Mouse (Mus musculus) midbrain, embryonic 16.5 days (tissue): ENCODE measurements around the gene Hist1h4i. TPM values are rescaled to one million over a fixed set of nuclear protein-coding genes. Genes with fewer than 3 reads are reported as not detected.

Experiments used
- ATAC-seq: fragments of 200-750 bp; cut with Nextera tagmentation; 2 replicates; pipeline ENCODE4 v1.8.0; 2017; ENCODE audit warnings: moderate TSS enrichment
- H3K27ac ChIP-seq: fragments of 300-500 bp; sonication (generic); 2 replicates; pipeline ENCODE4 v1.5.1; 2014; ENCODE audit warnings: mild to moderate bottlenecking, low read length, mixed read lengths
- H3K27me3 ChIP-seq: fragments of 300-500 bp; sonication (generic); 2 replicates; pipeline ENCODE4 v1.6.1; 2014; ENCODE audit warnings: low read depth, low read length, mixed read lengths; ENCODE audit not compliant: control insufficient read depth, insufficient read depth
- H3K36me3 ChIP-seq: fragments of 300-500 bp; sonication (generic); 2 replicates; pipeline ENCODE4 v1.6.1; 2014; ENCODE audit warnings: mild to moderate bottlenecking, low read length, moderate library complexity, mixed read lengths; ENCODE audit not compliant: control insufficient read depth, insufficient read depth
- H3K4me1 ChIP-seq: fragments of 300-500 bp; sonication (generic); 2 replicates; pipeline ENCODE4 v1.6.1; 2014; ENCODE audit warnings: mild to moderate bottlenecking, low read length, mixed read lengths; ENCODE audit not compliant: control insufficient read depth, insufficient read depth
- H3K4me2 ChIP-seq: fragments of 300-500 bp; sonication (generic); 2 replicates; pipeline ENCODE4 v1.6.1; 2014; ENCODE audit warnings: mild to moderate bottlenecking, low read length, mixed read lengths
- H3K4me3 ChIP-seq: fragments of 300-500 bp; sonication (generic); 2 replicates; pipeline ENCODE4 v1.5.1; 2014; ENCODE audit warnings: low read depth, mild to moderate bottlenecking, low read length, moderate library complexity, mixed read lengths
- H3K9ac ChIP-seq: fragments of 300-500 bp; sonication (generic); 2 replicates; pipeline ENCODE4 v1.6.1; 2014; ENCODE audit warnings: low read depth, low read length, mixed read lengths
- H3K9me3 ChIP-seq: fragments of 300-500 bp; sonication (generic); replicated peaks from 2 replicates; pipeline ENCODE4 v1.6.1; 2014; ENCODE audit warnings: mild to moderate bottlenecking, low read length, mixed read lengths; ENCODE audit not compliant: control insufficient read depth, poor library complexity, severe bottlenecking
- WGBS: fragments of 180-500 bp; shearing (Covaris S2); extraction: QIAGEN DNeasy Blood & Tissue Kit; methylation state at CpG from one replicate; pipeline ENCODE4 v1.1.7; 2014; 5-methylcytosine and 5-hydroxymethylcytosine counted together
- polyA plus RNA-seq: library from polyadenylated mRNA; unstranded; fragments of >200 nt; fragmentation: Nextera tagmentation; extraction: Ambion mirVana; gene quantifications from 2 replicates; pipeline ENCODE4 v1.2.1, GENCODE M21; 2015

Gene Hist1h4i
- polyA plus RNA-seq, 1 experiment from 2014 or later: 4.0 TPM

GRCm38 (mm10) chr13:22005605-22006333, 35.4 kb downstream of the Hist1h4i start:
- H3K9ac ChIP-seq: no peak overlapping the region

GRCm38 (mm10) chr13:22001823-22002222, 39.3 kb downstream of the Hist1h4i start:
- no peak for ATAC-seq
- Histone ChIP-seq H3K27ac (no peak overlapping the region), H3K4me3 (no peak overlapping the region), H3K27me3 (peaks cover 89% of the 10 kb centered on the region), H3K9me3 (no peaks in the 10 kb centered on the region), H3K36me3 (no peaks in the 10 kb centered on the region), H3K4me1 (peaks cover 7% of the 10 kb centered on the region), H3K4me2 (no peak overlapping the region), H3K9ac (no peak overlapping the region)
- 33% methylated on average over 5 of the region's 5 CpGs for WGBS

More at GRCm38 (mm10) chr13:22005605-22006333, 35.4 kb downstream of the Hist1h4i start:
- ATAC-seq: peak; percentile 70
- Histone ChIP-seq H3K36me3 (no peaks in the 10 kb centered on the region), H3K4me3 (peak overlapping the region; percentile 40), H3K27me3 (peaks cover 91% of the 10 kb centered on the region), H3K9me3 (no peaks in the 10 kb centered on the region), H3K27ac (no peak overlapping the region), H3K4me2 (peak overlapping the region; percentile 77), H3K4me1 (peaks cover 8% of the 10 kb centered on the region)
- WGBS: under 1% methylated on average over 45 of the region's 45 CpGs

- WGBS: 70% methylated on average over 2 of the region's 2 CpGs
- no peak overlapping the region for H3K27ac ChIP-seq
- no peak for ATAC-seq
- H3K9ac ChIP-seq: no peak overlapping the region
- no peak overlapping the region for H3K4me3 ChIP-seq
- H3K9me3 ChIP-seq: no peaks in the 10 kb centered on the region
- H3K27me3 ChIP-seq: peaks cover 88% of the 10 kb centered on the region
- no peaks in the 10 kb centered on the region for H3K36me3 ChIP-seq
- H3K4me2 ChIP-seq: no peak overlapping the region
- H3K4me1 ChIP-seq: peaks cover 2% of the 10 kb centered on the region
Observed at GRCm38 (mm10) chr13:22001346-22001745, 39.8 kb downstream of the Hist1h4i start.

- Histone ChIP-seq H3K36me3 (no peaks in the 10 kb centered on the region), H3K9ac (no peak overlapping the region), H3K9me3 (no peaks in the 10 kb centered on the region), H3K27ac (no peak overlapping the region), H3K4me2 (no peak overlapping the region), H3K27me3 (peaks cover 83% of the 10 kb centered on the region), H3K4me3 (no peak overlapping the region), H3K4me1 (no peaks in the 10 kb centered on the region)
- WGBS: 27% methylated on average over 4 of the region's 4 CpGs
- ATAC-seq: no peak
Observed at GRCm38 (mm10) chr13:21999147-21999546, 42.0 kb downstream of the Hist1h4i start.

- Histone ChIP-seq H3K4me3 (no peak overlapping the region), H3K27me3 (peaks cover 81% of the 10 kb centered on the region), H3K4me2 (no peak overlapping the region), H3K9me3 (no peaks in the 10 kb centered on the region), H3K36me3 (no peaks in the 10 kb centered on the region), H3K27ac (no peak overlapping the region), H3K9ac (no peak overlapping the region), H3K4me1 (no peaks in the 10 kb centered on the region)
- WGBS: 26% methylated on average over 3 of the region's 3 CpGs
- no peak for ATAC-seq
Observed at GRCm38 (mm10) chr13:21998412-21998811, 42.8 kb downstream of the Hist1h4i start.

- H3K4me3 ChIP-seq: no peak overlapping the region
- no peak overlapping the region for H3K9ac ChIP-seq
- H3K9me3 ChIP-seq: no peaks in the 10 kb centered on the region
- no peak overlapping the region for H3K27ac ChIP-seq
- H3K27me3 ChIP-seq: peaks cover 78% of the 10 kb centered on the region
- no peak for ATAC-seq
- H3K4me1 ChIP-seq: no peaks in the 10 kb centered on the region
- H3K4me2 ChIP-seq: no peak overlapping the region
- H3K36me3 ChIP-seq: no peaks in the 10 kb centered on the region
- 8% methylated on average over 4 of the region's 4 CpGs for WGBS
Observed at GRCm38 (mm10) chr13:21997821-21998220, 43.3 kb downstream of the Hist1h4i start.

- Histone ChIP-seq H3K4me2 (no peak overlapping the region), H3K4me3 (no peak overlapping the region), H3K27ac (no peak overlapping the region), H3K9me3 (no peaks in the 10 kb centered on the region), H3K4me1 (no peaks in the 10 kb centered on the region), H3K27me3 (peaks cover 75% of the 10 kb centered on the region), H3K9ac (no peak overlapping the region), H3K36me3 (no peaks in the 10 kb centered on the region)
- ATAC-seq: no peak
- under 1% methylated on average over 21 of the region's 21 CpGs for WGBS
Observed at GRCm38 (mm10) chr13:21997201-21997820, 43.9 kb downstream of the Hist1h4i start.

- Histone ChIP-seq H3K9me3 (no peaks in the 10 kb centered on the region), H3K4me3 (no peak overlapping the region), H3K9ac (no peak overlapping the region), H3K36me3 (no peaks in the 10 kb centered on the region), H3K4me2 (peak overlapping the region; percentile 3; the same call in 1 of the 2 replicates), H3K27me3 (peaks cover 70% of the 10 kb centered on the region), H3K4me1 (no peaks in the 10 kb centered on the region), H3K27ac (no peak overlapping the region)
- ATAC-seq: no peak
- under 1% methylated on average over 13 of the region's 13 CpGs for WGBS
Observed at GRCm38 (mm10) chr13:21996840-21997185, 44.3 kb downstream of the Hist1h4i start.

- Histone ChIP-seq H3K27ac (no peak overlapping the region), H3K4me3 (no peak overlapping the region), H3K4me1 (no peaks in the 10 kb centered on the region), H3K27me3 (peaks cover 67% of the 10 kb centered on the region), H3K9me3 (0 out of 2 replicates have a peak, but pooled peaks cover 2% of the 10 kb centered on the region), H3K9ac (no peak overlapping the region), H3K36me3 (no peaks in the 10 kb centered on the region), H3K4me2 (peak overlapping the region; percentile 3; the same call in 1 of the 2 replicates)
- ATAC-seq: no peak
- WGBS: 4% methylated on average over 12 of the region's 12 CpGs
Observed at GRCm38 (mm10) chr13:21996101-21996839, 44.9 kb downstream of the Hist1h4i start.
